Mouse (Mus musculus): ENCODE data around the gene Cnn3.
A peak's percentile ranks its signal among the peaks of the same experiment; 100 is the strongest.

Cnn3 gene

GRCm38 (mm10) chr3:121425861-121426620, at the start of gene Cnn3:
Gene Cnn3 (plus strand): TSS chr3:121426497.
- DNase-seq (ENCODE audit: low spot score in 2 of 2) = peak; percentile 90 to 91

DNA sequence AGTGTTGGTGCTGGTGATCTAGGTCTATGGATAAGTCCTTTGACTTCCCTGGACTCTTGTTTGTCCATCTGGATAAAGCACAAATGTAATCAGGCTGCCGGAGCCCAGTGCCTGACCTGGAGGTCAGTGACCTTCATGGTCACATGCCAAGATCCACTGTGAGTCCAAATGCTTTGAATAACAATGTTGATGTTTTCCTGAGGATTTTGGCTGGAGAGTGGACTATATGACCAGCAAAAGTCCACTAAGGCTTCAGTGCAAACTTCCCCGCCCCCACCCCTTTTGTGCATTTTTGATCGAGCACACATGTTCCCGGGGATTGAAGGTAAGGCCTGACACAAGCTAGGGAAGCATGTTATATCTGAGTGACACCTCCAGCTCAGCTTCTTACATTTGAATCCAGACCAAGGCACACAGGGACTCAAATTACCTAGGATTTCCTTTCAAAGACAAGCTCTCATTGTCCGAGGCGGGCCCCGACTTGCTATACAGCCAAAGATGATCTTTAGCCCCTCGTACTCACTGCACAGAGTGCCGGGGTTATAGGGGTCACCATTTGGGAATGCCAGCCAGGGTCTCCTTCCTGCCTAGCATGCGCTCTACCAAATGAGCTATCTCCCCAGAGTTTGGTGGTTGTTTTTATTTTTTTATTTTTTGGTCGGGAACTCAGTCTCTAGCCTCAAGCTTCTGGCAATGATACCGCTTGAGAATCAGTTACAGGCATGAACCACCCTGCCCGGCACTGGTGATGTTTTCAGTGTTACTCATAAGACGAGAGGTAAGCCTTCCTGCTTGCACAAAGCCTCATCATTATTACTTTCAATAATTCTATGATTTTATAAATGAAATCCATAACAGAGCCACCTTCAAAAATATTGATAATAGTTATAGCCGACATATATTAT, 47.3 kb upstream of the Cnn3 start:
- DNase-seq (ENCODE audit: low spot score in 2 of 2) = peak; percentile 36 to 44

- no peak for DNase-seq (ENCODE audit: low spot score in 2 of 2)
Measured at GRCm38 (mm10) chr3:121379699-121380098, 46.6 kb upstream of the Cnn3 start.

DNA sequence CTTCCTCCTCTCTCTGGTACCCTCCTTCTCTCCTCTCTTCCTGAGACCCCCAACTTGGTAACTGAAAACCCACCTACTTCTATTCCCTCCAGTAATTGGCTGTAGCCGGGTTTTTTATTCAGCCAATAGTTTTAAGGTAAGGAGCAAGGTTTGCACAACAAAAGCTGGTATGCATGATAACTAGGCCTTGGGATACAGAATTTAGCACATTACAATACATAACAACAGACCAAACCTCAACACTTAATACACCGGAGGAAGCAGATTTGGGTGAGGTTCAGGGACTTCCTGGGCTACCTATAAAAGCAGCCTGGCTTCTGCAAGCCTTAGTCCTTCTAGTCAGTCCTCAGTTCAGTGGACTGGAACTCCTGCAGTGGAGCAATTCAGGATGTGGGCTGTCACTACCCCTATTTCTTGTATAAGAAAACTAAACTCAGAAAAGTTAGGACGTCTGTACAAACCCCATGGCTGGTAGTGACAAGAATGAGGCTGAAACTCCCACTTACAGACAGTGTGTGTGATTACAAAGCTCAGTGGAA, 38.8 kb upstream of the Cnn3 start:
- no peak for DNase-seq (ENCODE audit: low spot score in 2 of 2)

DNA sequence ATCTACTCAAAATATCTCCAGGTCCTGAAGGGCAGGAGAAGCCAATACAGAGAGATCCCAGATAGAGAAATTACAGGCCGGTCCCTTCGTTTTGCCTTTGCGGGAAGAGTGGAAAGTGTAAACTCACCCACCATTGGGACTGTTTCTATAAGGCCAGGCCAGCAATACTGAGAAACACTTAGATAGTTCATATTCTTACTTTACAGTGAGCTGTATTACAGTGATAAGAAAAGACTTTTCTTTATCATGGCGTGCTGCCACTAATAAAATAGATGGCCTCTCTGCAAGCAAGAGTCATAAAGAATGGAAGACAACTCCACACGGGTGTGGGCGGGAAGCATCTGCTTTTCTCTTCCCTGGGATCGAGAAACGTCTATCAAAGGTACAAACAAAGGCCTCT, 36.9 kb upstream of the Cnn3 start:
- DNase-seq (ENCODE audit: low spot score in 2 of 2) = no peak

GRCm38 (mm10) chr3:121389860-121390530, 36.3 kb upstream of the Cnn3 start:
- peak in 1 of 2 experiments; percentile 23 for DNase-seq (ENCODE audit: low spot score in 2 of 2)

- peak in 1 of 2 experiments; percentile 35 for DNase-seq (ENCODE audit: low spot score in 2 of 2)
Measured at GRCm38 (mm10) chr3:121390724-121391123, 35.6 kb upstream of the Cnn3 start.

DNA sequence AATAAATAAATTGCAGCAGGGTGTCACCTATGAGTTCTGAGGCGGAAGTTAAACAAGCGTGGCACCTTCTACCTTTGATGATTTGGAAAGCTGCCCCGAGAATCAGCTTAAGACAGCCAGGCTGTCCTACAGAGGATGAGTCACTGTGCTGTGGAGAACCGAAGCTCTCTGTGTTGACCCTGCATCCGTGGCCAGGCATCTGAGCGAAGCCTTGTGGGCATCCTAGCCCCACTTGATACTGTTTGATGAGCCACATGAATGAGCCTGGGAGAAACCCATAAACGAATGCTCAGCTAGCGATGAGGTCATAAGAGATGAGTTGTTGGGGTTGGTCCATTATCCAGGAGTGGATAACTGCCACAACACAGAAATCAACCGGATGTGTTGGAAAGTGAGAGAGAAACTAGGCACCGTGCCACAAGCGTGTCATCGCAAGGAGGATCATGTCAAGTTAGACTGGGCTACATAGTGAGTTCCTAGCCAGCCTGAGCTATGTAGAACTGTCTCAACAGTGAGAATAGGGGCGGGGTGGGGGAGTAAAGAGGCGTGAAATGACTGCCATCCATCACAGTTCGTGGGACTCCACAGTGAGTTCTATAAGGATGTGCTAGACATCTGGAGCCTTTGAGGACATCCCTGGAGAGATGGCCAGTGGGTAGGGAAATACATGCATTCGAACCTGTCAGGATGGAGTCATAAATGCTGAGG, 30.6 kb upstream of the Cnn3 start:
- DNase-seq (ENCODE audit: low spot score in 2 of 2) = peak in 1 of 2 experiments; percentile 43

GRCm38 (mm10) chr3:121396561-121396960, 29.7 kb upstream of the Cnn3 start:
- DNase-seq (ENCODE audit: low spot score in 2 of 2) = no peak

DNA sequence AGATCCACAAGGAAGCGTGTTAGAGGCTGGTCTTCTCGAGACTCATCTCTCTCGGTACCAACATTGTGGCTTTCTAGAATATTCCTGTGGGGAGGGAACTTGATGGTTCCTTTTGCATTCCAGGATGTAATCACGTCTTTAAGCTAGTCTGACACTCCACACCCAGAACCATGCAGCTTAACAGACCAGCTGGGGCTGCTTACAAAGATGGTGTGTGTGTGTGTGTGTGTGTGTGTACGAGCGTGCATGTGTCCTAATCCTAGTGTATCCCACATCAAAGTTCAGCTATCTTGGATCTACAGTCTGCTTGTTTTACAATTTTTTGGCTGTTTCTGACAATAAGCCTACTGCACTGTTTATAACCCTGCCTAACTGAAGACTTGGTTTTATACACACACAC, 29.3 kb upstream of the Cnn3 start:
- no peak for DNase-seq (ENCODE audit: low spot score in 2 of 2)

DNA sequence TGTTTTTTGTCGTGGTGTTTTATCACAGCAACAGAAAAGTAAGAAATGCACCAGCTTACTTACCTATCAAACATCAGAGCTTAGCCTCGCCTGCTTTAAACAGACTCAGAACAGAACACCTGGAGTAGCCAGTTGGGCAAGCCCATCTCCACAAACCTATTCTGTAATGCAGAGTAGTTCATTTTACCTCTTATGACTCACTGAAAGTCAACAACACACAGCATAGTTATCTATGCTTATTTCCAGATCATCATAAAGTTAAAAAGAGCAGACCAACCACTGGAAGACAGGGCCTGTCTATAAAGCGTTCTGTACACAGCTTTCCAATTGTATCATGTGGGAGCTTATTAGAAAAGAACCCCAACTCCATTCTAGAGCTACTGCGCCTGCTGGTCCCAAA, 24.9 kb upstream of the Cnn3 start:
- no peak for DNase-seq (ENCODE audit: low spot score in 2 of 2)

- no peak for DNase-seq (ENCODE audit: low spot score in 2 of 2)
Measured at GRCm38 (mm10) chr3:121402096-121402495, 24.2 kb upstream of the Cnn3 start.

DNA sequence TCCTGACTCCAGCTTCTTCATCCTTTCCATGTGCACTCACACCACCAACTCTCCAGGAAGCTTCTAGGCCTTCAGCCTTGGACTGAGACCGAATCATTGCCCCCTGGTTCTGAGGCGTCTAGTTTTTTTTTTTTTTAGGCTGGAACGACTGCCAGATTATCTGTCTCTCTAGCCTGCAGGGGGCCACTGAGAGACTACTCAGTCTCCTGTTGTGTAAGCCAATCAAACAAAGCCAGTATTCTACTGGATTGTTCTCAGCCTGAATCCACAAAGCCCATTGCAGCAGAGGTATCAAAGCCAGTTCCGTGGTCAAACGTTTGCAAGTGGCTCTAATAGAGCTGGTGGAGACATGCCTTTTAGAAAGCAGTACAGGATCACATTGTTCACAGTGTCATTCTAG, 22.8 kb upstream of the Cnn3 start:
- no peak for DNase-seq (ENCODE audit: low spot score in 2 of 2)

DNA sequence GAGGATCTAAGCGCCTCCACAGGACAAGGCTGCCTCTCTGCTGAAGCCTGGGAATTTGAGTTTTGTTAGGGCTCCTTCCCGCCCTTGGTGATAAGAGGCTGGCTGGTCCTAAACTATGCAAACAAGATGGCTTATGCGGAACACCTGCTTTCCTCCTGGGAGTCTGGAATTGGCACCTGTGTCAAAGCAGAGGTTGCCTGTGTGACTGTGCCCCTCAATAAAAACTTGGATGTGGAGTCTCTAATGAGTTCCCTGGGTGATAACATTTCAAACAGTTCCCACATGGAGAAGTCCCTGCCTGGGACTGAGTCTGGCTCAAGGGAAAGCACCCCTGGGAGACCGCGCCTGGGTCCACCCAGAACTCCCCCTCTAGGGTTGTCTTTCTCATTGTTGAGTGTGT, 21.2 kb upstream of the Cnn3 start:
- DNase-seq (ENCODE audit: low spot score in 2 of 2) = no peak

GRCm38 (mm10) chr3:121407417-121407816, 18.9 kb upstream of the Cnn3 start:
- DNase-seq (ENCODE audit: low spot score in 2 of 2) = no peak

GRCm38 (mm10) chr3:121408386-121408785, 17.9 kb upstream of the Cnn3 start:
- DNase-seq (ENCODE audit: low spot score in 2 of 2) = no peak

- no peak for DNase-seq (ENCODE audit: low spot score in 2 of 2)
Measured at GRCm38 (mm10) chr3:121411450-121411849, 14.8 kb upstream of the Cnn3 start.

DNA sequence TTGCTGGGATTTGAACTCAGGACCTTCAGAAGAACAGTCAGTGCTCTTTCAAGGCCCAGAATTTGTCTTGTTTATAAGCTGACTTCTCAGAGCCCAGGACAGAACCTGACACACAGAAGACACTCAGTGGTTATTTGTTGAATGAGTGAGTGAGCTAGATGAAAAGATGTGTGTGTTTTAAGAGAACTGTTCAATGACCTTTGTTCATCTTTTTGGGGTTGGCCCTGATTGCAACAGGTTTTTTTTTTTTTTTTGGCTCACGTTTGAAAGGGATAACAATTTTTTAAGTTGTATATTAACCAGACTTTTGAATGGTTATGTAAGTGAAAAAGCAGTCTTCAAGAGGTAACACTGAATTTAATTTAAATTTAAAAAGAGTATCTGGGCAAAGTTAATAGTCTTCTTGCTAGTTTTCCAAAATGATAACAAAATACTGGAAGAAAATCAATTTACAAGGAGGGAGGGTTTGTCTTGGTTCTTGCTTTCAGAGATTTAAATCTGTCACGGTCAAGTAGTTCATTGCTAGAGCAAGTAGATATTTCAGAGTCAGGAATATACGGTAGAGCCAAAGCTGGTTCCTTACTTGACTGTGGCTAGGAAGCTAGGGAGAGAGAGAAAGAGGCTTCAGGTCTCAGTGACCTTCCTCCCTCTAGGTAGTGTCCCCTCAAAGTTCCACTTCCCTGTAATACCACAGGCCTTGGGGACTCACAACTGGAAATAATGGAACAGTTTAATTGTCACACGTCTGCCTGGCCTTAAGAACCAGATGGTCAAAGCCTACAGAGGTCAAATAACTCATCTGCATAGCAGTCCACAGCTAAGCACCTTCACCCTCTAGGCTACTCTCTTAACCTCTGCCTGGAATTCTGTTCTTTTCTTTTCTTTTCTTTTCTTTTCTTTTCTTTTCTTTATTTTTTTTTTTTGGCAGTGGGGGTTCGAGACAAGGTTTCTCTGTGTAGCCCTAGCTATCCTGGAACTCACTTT, 9.8 kb upstream of the Cnn3 start:
- no peak for DNase-seq (ENCODE audit: low spot score in 2 of 2)

DNA sequence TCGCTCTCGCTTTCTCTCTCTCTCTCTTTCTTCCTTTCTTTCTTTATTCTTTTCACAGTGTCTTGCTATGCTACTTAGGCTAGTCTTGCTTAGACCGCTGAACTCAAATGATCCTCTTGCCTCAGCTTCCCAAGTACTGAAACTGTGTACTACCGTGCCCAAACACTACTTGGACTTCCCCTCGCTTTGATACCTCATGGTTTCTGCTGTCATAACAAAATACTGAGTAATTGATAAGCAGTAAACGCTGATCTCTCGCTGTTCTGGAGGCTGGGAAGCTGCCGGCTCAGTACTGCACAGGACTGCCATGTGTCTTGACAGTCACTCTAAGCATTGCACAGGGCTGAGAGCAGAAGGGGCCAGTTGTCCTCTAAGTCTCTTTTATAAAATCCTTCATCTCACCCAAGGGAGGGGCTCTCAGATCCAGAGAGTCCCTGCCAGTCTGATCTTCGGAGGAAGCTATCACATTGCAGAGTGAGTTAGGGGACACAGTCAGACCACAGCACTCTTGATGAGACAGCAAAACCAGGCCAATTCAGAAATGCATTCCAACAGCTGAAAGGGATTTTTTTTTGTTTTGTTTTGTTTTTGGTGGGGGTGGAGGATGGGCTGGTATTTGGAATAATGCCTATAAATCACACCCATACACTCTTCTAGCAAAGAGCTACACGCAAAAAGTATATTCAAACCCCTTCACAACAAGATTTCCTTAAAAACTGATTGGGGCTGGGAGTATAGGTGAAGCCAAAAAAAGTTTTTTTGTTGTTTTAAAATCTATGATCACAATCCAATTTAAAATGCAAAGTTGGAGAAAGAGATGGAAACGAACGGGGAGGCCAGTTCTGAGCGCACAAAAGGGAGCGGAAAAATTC, 8.7 kb upstream of the Cnn3 start:
- DNase-seq (ENCODE audit: low spot score in 2 of 2) = no peak

Data from heart, adult 9 months (tissue).